Mouse (Mus musculus): ENCODE data around the gene Scg2. TPM values are rescaled to one million over a fixed set of nuclear protein-coding genes. Genes with fewer than 3 reads are reported as not detected.

Scg2 gene
- polyA plus RNA-seq (2014; fragmentation: Nextera tagmentation; extraction: Ambion mirVana): 0.21 and 0.22 TPM in 2 replicates

DNA sequence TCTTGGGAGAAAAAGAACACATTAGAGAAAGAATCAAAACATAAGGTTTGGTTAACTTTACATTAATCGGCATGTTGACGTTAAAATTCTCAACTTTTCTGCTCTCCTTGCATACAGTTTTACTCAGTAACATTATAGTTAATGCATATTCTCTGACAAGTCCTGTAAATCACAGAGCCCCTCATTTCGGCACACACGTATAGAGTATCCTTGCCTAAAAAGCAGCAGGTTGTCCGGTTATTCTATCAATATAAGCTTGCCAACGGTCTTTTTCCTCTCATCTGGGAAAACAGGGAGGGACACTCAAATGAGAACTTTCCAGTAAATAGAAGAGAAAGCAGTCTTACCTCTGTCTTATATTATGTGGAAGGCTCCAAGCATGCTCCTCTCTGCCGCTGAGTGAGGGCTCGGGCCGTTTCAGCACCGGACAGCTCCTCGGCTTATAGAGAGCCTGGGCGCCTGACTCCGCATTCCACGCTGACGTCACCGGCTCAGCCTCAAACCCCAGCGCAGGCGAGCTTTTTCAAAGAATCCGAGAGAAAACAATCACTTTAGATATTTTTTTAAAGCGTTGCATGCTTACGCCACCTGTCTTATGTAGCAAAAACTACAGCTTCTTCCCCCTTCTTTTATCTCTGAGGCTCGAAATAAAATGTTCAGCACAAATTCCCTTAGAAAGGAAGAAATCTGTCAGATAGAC, at the start of gene Scg2:
Gene Scg2, minus strand, starts transcription at position 512 of the 700 bp plus-strand sequence.
- Histone ChIP-seq H3K4me2 (no peak within 1 kb of the TSS), H3K36me3 (ENCODE audit: control insufficient read depth, insufficient read depth, low read length) (no peaks in the 10 kb centered on the region), H3K9me3 (ENCODE audit: control insufficient read depth, low read length) (no peaks in the 10 kb centered on the region), H3K27ac (ENCODE audit: low read depth, low read length) (no peak within 1 kb of the TSS), H3K4me1 (replicated peaks; ENCODE audit: control insufficient read depth, insufficient read depth, low read length) (no peaks in the 10 kb centered on the region), H3K9ac (ENCODE audit: low read depth, low read length) (no peak within 1 kb of the TSS), H3K27me3 (replicated peaks; ENCODE audit: control insufficient read depth, insufficient read depth, low read length) (no peaks in the 10 kb centered on the region), H3K4me3 (ENCODE audit: low read depth, low read length) (no peak within 1 kb of the TSS)
- 15% methylated on average over 22 of the region's 22 CpGs for WGBS
- DNase-seq (ENCODE audit: low spot score): peak; percentile 68
- ATAC-seq (replicated peaks; ENCODE audit: low FRiP score): peak; percentile 64

DNA sequence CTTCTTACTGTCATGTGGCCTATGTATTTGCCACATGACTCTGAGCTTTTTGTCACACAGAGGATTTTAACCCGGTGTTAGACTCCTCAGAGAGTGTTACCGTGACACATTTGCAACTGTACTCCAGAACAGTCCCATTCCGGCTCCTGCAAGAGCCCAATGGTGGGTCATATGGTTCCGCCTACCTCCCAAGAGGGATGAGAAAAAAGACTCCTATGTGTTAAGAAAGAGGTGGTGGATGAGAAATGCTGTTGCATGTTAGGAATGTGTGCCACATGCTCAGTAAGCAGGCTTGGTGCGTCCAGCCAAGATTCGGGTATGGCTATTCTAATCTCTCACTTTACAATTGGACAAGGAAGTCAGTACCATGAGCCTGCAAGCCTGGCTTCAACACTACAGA, 45.6 kb upstream of the Scg2 start:
- no peaks in the 10 kb centered on the region for H3K36me3 ChIP-seq (ENCODE audit: control insufficient read depth, insufficient read depth, low read length)
- WGBS: 86% methylated on average over 6 of the region's 6 CpGs
- DNase-seq (ENCODE audit: low spot score) (no peak), ATAC-seq (replicated peaks; ENCODE audit: low FRiP score) (no peak)
- H3K4me2 ChIP-seq: no peak overlapping the region
- no peaks in the 10 kb centered on the region for H3K9me3 ChIP-seq (ENCODE audit: control insufficient read depth, low read length)
- no peak overlapping the region for H3K27ac ChIP-seq (ENCODE audit: low read depth, low read length)
- H3K27me3 ChIP-seq (replicated peaks; ENCODE audit: control insufficient read depth, insufficient read depth, low read length): no peaks in the 10 kb centered on the region
- H3K9ac ChIP-seq (ENCODE audit: low read depth, low read length): no peak overlapping the region
- H3K4me3 ChIP-seq (ENCODE audit: low read depth, low read length): no peak overlapping the region
- H3K4me1 ChIP-seq (replicated peaks; ENCODE audit: control insufficient read depth, insufficient read depth, low read length): no peaks in the 10 kb centered on the region

DNA sequence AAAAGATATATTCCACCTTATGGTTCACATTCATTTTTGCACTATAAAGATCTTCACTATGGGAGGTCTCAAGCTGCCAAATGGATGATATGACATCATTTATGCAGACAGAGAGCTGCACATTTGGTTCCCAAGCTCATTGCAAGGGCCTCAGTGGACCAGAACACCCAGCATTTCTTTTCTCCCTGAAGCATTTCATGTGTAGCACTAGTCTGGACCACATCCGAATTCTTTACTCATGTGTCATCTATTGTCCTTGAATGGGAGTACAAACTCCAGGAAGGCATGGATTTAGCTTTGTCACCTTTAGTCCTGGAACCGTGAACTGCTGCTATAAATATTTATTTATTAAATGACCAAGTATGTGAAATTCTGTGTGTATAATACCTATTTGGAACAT, 30.9 kb upstream of the Scg2 start:
- Histone ChIP-seq H3K4me1 (replicated peaks; ENCODE audit: control insufficient read depth, insufficient read depth, low read length) (no peaks in the 10 kb centered on the region), H3K4me3 (ENCODE audit: low read depth, low read length) (no peak overlapping the region), H3K9me3 (ENCODE audit: control insufficient read depth, low read length) (no peaks in the 10 kb centered on the region), H3K27ac (ENCODE audit: low read depth, low read length) (no peak overlapping the region), H3K36me3 (ENCODE audit: control insufficient read depth, insufficient read depth, low read length) (no peaks in the 10 kb centered on the region), H3K9ac (ENCODE audit: low read depth, low read length) (no peak overlapping the region), H3K4me2 (no peak overlapping the region), H3K27me3 (replicated peaks; ENCODE audit: control insufficient read depth, insufficient read depth, low read length) (no peaks in the 10 kb centered on the region)
- ATAC-seq (replicated peaks; ENCODE audit: low FRiP score) (no peak), DNase-seq (ENCODE audit: low spot score) (no peak)
- 70% methylated on average over 2 of the region's 2 CpGs for WGBS

DNA sequence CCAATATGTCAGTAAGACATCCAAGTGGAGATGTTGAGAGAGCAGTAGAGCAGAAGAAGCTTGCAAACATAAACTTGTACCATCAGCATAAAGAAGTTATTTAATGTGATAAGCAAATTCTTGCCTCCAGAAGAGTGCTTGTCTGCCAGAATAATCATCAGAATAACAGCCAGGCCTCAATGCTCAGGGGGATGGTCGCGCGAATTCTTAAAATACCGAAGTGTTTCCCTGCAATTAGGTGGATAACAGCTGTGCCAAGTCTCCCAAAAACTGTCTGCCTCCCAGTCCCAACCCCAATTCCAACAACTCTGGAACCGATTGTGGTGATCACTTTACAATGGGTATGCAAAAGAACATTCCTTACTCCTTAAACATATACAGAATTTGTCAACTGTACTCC, 30.0 kb upstream of the Scg2 start:
- Histone ChIP-seq H3K4me3 (ENCODE audit: low read depth, low read length) (no peak overlapping the region), H3K9me3 (ENCODE audit: control insufficient read depth, low read length) (no peaks in the 10 kb centered on the region), H3K4me1 (replicated peaks; ENCODE audit: control insufficient read depth, insufficient read depth, low read length) (no peaks in the 10 kb centered on the region), H3K36me3 (ENCODE audit: control insufficient read depth, insufficient read depth, low read length) (no peaks in the 10 kb centered on the region), H3K4me2 (no peak overlapping the region), H3K27me3 (replicated peaks; ENCODE audit: control insufficient read depth, insufficient read depth, low read length) (no peaks in the 10 kb centered on the region), H3K27ac (ENCODE audit: low read depth, low read length) (no peak overlapping the region), H3K9ac (ENCODE audit: low read depth, low read length) (no peak overlapping the region)
- ATAC-seq (replicated peaks; ENCODE audit: low FRiP score) (no peak), DNase-seq (ENCODE audit: low spot score) (no peak)
- WGBS: 74% methylated on average over 5 of the region's 5 CpGs

DNA sequence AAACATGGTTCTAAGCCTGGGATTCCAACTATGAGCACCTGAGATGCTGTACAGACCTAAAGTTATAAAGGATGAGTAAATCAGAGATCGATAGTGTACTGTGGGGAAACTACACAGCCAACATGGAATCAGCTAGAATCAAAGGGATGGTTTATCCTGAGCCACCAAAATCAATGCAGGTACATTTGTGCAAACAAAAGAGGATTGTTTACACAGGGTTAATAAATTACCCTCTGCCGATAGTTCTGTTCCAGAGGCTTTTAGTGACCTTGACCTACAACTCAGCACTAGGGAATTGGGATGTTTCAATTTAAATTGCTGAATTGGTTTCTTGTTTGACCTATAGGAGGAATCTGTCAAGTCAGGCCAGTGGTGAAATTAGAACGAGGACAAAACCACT, 26.7 kb upstream of the Scg2 start:
- Histone ChIP-seq H3K9me3 (ENCODE audit: control insufficient read depth, low read length) (no peaks in the 10 kb centered on the region), H3K4me1 (replicated peaks; ENCODE audit: control insufficient read depth, insufficient read depth, low read length) (no peaks in the 10 kb centered on the region), H3K9ac (ENCODE audit: low read depth, low read length) (no peak overlapping the region), H3K27me3 (replicated peaks; ENCODE audit: control insufficient read depth, insufficient read depth, low read length) (no peaks in the 10 kb centered on the region), H3K4me3 (ENCODE audit: low read depth, low read length) (no peak overlapping the region), H3K36me3 (ENCODE audit: control insufficient read depth, insufficient read depth, low read length) (no peaks in the 10 kb centered on the region), H3K4me2 (no peak overlapping the region), H3K27ac (ENCODE audit: low read depth, low read length) (no peak overlapping the region)
- 54% methylated on average over 3 of the region's 3 CpGs for WGBS
- ATAC-seq (replicated peaks; ENCODE audit: low FRiP score) (peak; percentile 76), DNase-seq (ENCODE audit: low spot score) (no peak)

DNA sequence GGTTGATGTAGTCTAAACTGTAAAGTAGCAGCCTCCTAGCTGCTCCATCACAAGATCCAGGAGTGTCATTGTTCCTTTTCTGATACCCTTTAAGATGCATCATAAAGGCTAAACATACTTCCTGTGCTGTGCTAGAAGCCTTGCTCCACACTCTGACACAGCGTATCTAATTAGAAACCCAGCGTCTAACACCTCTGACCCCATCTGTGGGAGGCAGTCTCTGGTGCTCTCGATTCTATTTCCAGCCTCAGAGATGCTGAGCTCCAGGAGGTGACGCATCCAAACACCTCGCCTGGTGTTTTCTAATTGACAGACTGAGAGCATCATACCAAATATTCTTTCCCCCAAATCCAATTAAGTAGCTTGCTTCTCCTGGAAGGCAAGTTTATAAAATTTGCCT, 18.6 kb upstream of the Scg2 start:
- Histone ChIP-seq H3K4me1 (replicated peaks; ENCODE audit: control insufficient read depth, insufficient read depth, low read length) (no peaks in the 10 kb centered on the region), H3K9me3 (ENCODE audit: control insufficient read depth, low read length) (no peaks in the 10 kb centered on the region), H3K4me2 (no peak overlapping the region), H3K36me3 (ENCODE audit: control insufficient read depth, insufficient read depth, low read length) (no peaks in the 10 kb centered on the region), H3K27ac (ENCODE audit: low read depth, low read length) (no peak overlapping the region), H3K9ac (ENCODE audit: low read depth, low read length) (no peak overlapping the region), H3K27me3 (replicated peaks; ENCODE audit: control insufficient read depth, insufficient read depth, low read length) (no peaks in the 10 kb centered on the region), H3K4me3 (ENCODE audit: low read depth, low read length) (no peak overlapping the region)
- WGBS: 44% methylated on average over 5 of the region's 5 CpGs
- DNase-seq (ENCODE audit: low spot score) (no peak), ATAC-seq (replicated peaks; ENCODE audit: low FRiP score) (no peak)

DNA sequence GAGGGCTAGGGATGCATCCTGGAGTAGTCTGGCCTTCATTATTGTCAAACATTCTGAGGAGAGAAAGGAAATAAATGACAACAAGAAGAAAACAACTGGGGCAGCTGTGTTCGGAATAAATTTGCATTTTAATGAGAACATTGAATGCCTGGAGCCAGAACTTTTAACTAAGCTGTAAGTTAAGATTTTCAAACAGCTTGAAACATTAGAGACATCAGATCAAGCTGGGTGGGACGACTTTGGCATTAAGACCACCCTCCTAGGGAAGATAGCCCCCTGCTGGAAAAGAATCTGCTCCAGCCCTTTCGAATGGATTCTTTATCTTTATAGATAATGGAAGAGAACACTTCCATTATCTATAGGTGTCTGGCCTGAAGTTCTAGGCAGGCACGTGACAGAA, 14.2 kb upstream of the Scg2 start:
- Histone ChIP-seq H3K27ac (ENCODE audit: low read depth, low read length) (no peak overlapping the region), H3K4me3 (ENCODE audit: low read depth, low read length) (no peak overlapping the region), H3K4me1 (replicated peaks; ENCODE audit: control insufficient read depth, insufficient read depth, low read length) (no peaks in the 10 kb centered on the region), H3K9ac (ENCODE audit: low read depth, low read length) (no peak overlapping the region), H3K4me2 (no peak overlapping the region), H3K27me3 (replicated peaks; ENCODE audit: control insufficient read depth, insufficient read depth, low read length) (no peaks in the 10 kb centered on the region), H3K9me3 (ENCODE audit: control insufficient read depth, low read length) (no peaks in the 10 kb centered on the region), H3K36me3 (ENCODE audit: control insufficient read depth, insufficient read depth, low read length) (no peaks in the 10 kb centered on the region)
- DNase-seq (ENCODE audit: low spot score): no peak
- no peak for ATAC-seq (replicated peaks; ENCODE audit: low FRiP score)
- 26% methylated on average over 4 of the region's 4 CpGs for WGBS

DNA sequence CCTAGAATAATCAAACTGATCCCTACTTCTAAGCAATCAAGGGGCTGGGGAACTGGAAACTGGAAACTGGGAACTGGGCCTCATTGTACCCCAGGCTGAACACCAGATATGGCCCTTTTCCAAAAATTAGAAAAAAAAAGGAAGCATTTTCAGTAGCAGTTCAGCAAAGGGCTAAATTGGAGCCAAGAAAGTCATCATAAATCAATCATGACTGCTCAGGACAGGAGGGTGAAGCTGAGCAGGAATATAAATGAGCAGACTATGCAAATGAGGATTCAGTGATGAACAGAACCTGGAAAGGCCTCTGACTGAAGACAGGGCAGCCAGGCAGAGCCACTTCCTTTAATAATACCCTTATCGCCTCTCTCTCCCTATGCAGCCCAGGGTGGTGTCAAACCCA, 12.4 kb upstream of the Scg2 start:
- no peak overlapping the region for H3K4me2 ChIP-seq
- H3K9me3 ChIP-seq (ENCODE audit: control insufficient read depth, low read length): no peaks in the 10 kb centered on the region
- ATAC-seq (replicated peaks; ENCODE audit: low FRiP score) (no peak), DNase-seq (ENCODE audit: low spot score) (no peak)
- no peak overlapping the region for H3K9ac ChIP-seq (ENCODE audit: low read depth, low read length)
- H3K36me3 ChIP-seq (ENCODE audit: control insufficient read depth, insufficient read depth, low read length): no peaks in the 10 kb centered on the region
- no peaks in the 10 kb centered on the region for H3K4me1 ChIP-seq (replicated peaks; ENCODE audit: control insufficient read depth, insufficient read depth, low read length)
- H3K27me3 ChIP-seq (replicated peaks; ENCODE audit: control insufficient read depth, insufficient read depth, low read length): no peaks in the 10 kb centered on the region
- H3K4me3 ChIP-seq (ENCODE audit: low read depth, low read length): no peak overlapping the region
- 56% methylated on average over 1 of the region's 1 CpGs for WGBS
- no peak overlapping the region for H3K27ac ChIP-seq (ENCODE audit: low read depth, low read length)

DNA sequence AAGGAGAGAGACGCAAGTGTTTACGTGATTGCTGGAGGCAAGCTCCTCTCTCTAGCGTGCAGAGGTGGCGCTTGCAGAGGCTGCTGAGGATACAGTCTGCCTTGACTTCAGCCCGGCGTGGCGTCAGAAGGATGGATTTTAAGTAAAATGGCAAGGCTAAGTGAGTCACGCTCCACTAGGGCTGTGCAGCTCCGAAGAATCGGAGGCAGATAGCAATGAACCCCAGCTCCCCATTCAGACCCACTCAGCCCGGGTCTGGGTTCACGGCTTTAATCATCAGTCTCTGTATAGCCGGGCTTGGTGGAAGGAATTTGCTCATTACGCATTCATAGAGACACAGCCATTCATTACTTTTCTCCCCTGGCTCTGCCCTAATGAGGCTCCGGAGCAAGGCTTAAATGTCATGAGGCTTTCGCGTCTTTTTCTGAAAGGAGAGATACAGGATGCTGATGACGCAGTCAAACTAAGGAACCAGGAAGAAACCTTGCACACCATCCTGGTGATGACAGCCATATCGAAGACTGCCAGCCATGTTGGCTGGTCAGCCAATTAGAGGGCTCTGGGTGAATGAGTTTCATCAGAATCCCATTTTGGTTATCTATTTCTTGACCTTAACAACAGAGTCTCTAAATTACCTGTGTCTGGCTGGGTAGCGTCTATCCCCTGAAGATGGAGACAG, 10.6 kb upstream of the Scg2 start:
- Histone ChIP-seq H3K9me3 (ENCODE audit: control insufficient read depth, low read length) (no peaks in the 10 kb centered on the region), H3K36me3 (ENCODE audit: control insufficient read depth, insufficient read depth, low read length) (no peaks in the 10 kb centered on the region), H3K4me3 (ENCODE audit: low read depth, low read length) (no peak overlapping the region), H3K4me1 (replicated peaks; ENCODE audit: control insufficient read depth, insufficient read depth, low read length) (no peaks in the 10 kb centered on the region), H3K27me3 (replicated peaks; ENCODE audit: control insufficient read depth, insufficient read depth, low read length) (no peaks in the 10 kb centered on the region), H3K4me2 (0 out of 2 replicates have a peak overlapping the region, but pooled peaks have one; percentile 3), H3K9ac (ENCODE audit: low read depth, low read length) (no peak overlapping the region), H3K27ac (ENCODE audit: low read depth, low read length) (no peak overlapping the region)
- no peak for DNase-seq (ENCODE audit: low spot score)
- ATAC-seq (replicated peaks; ENCODE audit: low FRiP score): no peak
- WGBS: 28% methylated on average over 20 of the region's 20 CpGs

Measured in liver, embryonic 11.5 days (tissue).